8 mouse cellular contexts compared by ENCODE assay signal in genomic region chr10:40053257-40053895, GRCm38 (mm10). TPM values are rescaled to one million over a fixed set of nuclear protein-coding genes. Genes with fewer than 3 reads are reported as not detected.
DNase-seq lines count a peak whose midpoint lies in the region; ATAC-seq and TF ChIP-seq lines count a peak whose summit lies in the region.

No protein-coding gene starts in this region.

- no peaks in the 10 kb centered on the region for H3K9me3 ChIP-seq in liver, postnatal 0 days (ENCODE audit: low read length)
- H3K9me3 ChIP-seq in stomach, postnatal 0 days (ENCODE audit: control insufficient read depth, low read length), result no peaks in the 10 kb centered on the region

- no peak overlapping the region for H3K4me2 ChIP-seq in liver, postnatal 0 days (ENCODE audit: low read depth, low read length)
- H3K4me2 ChIP-seq in stomach, postnatal 0 days (replicated peaks; ENCODE audit: low read depth), result no peak overlapping the region

- no peak overlapping the region for H3K9ac ChIP-seq in liver, postnatal 0 days (replicated peaks)
- no peak overlapping the region for H3K9ac ChIP-seq in stomach, postnatal 0 days (ENCODE audit: low read length)

- peak; percentile 87 for TF ChIP-seq CTCF in layer of hippocampus, adult 2 months (conservative IDR thresholded peaks at IDR 0.05)
- TF ChIP-seq CTCF in liver, postnatal 0 days (IDR thresholded peaks at IDR 0.05; ENCODE audit: low read depth), result peak; percentile 74
- peak; percentile 88 for TF ChIP-seq CTCF in stomach, postnatal 0 days (IDR thresholded peaks at IDR 0.05; ENCODE audit: low read depth)

- peaks cover 8% of the 10 kb centered on the region; the same call in 1 of the 2 replicates for H3K36me3 ChIP-seq in liver, postnatal 0 days (replicated peaks; ENCODE audit: insufficient read depth, low read length)
- no peaks in the 10 kb centered on the region for H3K36me3 ChIP-seq in stomach, postnatal 0 days (ENCODE audit: control insufficient read depth, insufficient read depth, low read length)

- no peak for TF ChIP-seq EP300 in liver, postnatal 0 days (IDR thresholded peaks at IDR 0.05; ENCODE audit: low read depth)
- TF ChIP-seq EP300 in stomach, postnatal 0 days (optimal IDR thresholded peaks at IDR 0.05), result no peak

- ATAC-seq in common myeloid progenitor, adult 5-6 weeks (replicated peaks; ENCODE audit: low read depth, poor library complexity, severe bottlenecking), result peak; percentile 54
- ATAC-seq in liver, postnatal 0 days, result no peak
- peak; percentile 49 for ATAC-seq in stomach, postnatal 0 days (ENCODE audit: low FRiP score, low TSS enrichment)

- 51% methylated on average over 3 of the region's 3 CpGs for WGBS in liver, postnatal 0 days (ENCODE audit: insufficient replicate concordance)
- 39% methylated on average over 3 of the region's 3 CpGs for WGBS in stomach, postnatal 0 days

- no peak overlapping the region for H3K4me3 ChIP-seq in layer of hippocampus, adult 2 months
- H3K4me3 ChIP-seq in liver, postnatal 0 days (ENCODE audit: low read depth, low read length), result no peak overlapping the region
- H3K4me3 ChIP-seq in stomach, postnatal 0 days (ENCODE audit: low read depth, low read length), result no peak overlapping the region

- peak; percentile 29 for DNase-seq in adrenal gland, postnatal 10 days
- DNase-seq in adrenal gland, adult 8-10 months, result no peak
- no peak for DNase-seq in layer of hippocampus, adult 2 months (ENCODE audit: low spot score in 2 of 2)
- DNase-seq in layer of hippocampus, postnatal 25 days (ENCODE audit: extremely low spot score in 1 of 2, low spot score in 1 of 2), result no peak
- no peak for DNase-seq in liver, postnatal 0 days
- no peak for DNase-seq in stomach, postnatal 0 days (ENCODE audit: low spot score)
- no peak for DNase-seq in testis, postnatal 14 days (ENCODE audit: low spot score)

- H3K27me3 ChIP-seq in liver, postnatal 0 days (ENCODE audit: insufficient read depth, low read length), result no peaks in the 10 kb centered on the region
- no peaks in the 10 kb centered on the region for H3K27me3 ChIP-seq in stomach, postnatal 0 days (ENCODE audit: control insufficient read depth, insufficient read depth, low read length)

- H3K4me1 ChIP-seq in liver, postnatal 0 days (ENCODE audit: insufficient read depth), result peaks cover under 1% of the 10 kb centered on the region
- H3K4me1 ChIP-seq in stomach, postnatal 0 days (replicated peaks; ENCODE audit: control insufficient read depth, insufficient read depth), result no peaks in the 10 kb centered on the region

- H3K27ac ChIP-seq in layer of hippocampus, adult 2 months, result peak overlapping the region; percentile 65; the same call in 1 of the 2 replicates
- H3K27ac ChIP-seq in liver, postnatal 0 days (ENCODE audit: low read depth), result no peak overlapping the region
- H3K27ac ChIP-seq in stomach, postnatal 0 days (replicated peaks), result no peak overlapping the region

RNA-seq across cellular contexts. Expression of gene Mfsd4b1, which starts 28.3 kb away (rescaled TPM):
- total RNA-seq in adrenal gland, postnatal 10 days (2021), result 1 to 10 TPM; 6.4 to 7.4 TPM
- 1 to 10 TPM in 2 of 4 experiments, under 1 TPM in 2; 0.65 to 1.3 (median 1.1) TPM for total RNA-seq in adrenal gland, adult 8-10 months (2022)
- total RNA-seq in layer of hippocampus, adult 2 months (2021), result 1 to 10 TPM; 1.2 to 1.7 TPM
- total RNA-seq in layer of hippocampus, postnatal 25 days (2021), result 1 to 10 TPM in 1 of 2 experiments, under 1 TPM in 1; 0.87 to 2.3 TPM
- total RNA-seq in common myeloid progenitor, adult 5-6 weeks (2017), result not detected in 2 replicates
- 6.0 and 6.1 TPM in 2 replicates for polyA plus RNA-seq in liver, postnatal 0 days (2015; fragmentation: Nextera tagmentation; extraction: Ambion mirVana)
- polyA plus RNA-seq in stomach, postnatal 0 days (2015; fragmentation: Nextera tagmentation; extraction: Ambion mirVana), result 0.07 and 0.22 TPM in 2 replicates
